Mouse (Mus musculus): ENCODE measurements around the gene Tiparp. TPM values are rescaled to one million over a fixed set of nuclear protein-coding genes. Genes with fewer than 3 reads are reported as not detected.

The Tiparp gene
- polyA plus RNA-seq, 1 experiment, result 4.7 TPM

- H3K4me3 ChIP-seq (replicated peaks; ENCODE audit: extremely low read depth, low read depth, low read length), result peak overlapping the region; percentile 84
- no peak for DNase-seq
- TF ChIP-seq CTCF (IDR thresholded peaks at IDR 0.05; ENCODE audit: insufficient read depth, low read length) (no peak), POLR2A (IDR thresholded peaks at IDR 0.05; ENCODE audit: borderline replicate concordance, extremely low read depth, low read depth, low read length) (no peak)
- 17% methylated on average over 3 of the region's 3 CpGs for WGBS
- H3K4me1 ChIP-seq (ENCODE audit: control insufficient read depth, insufficient read depth, low read length), result no peaks in the 10 kb centered on the region; the same call in 1 of the 2 replicates
These were observed 1.0 kb upstream of the Tiparp start for GRCm38 (mm10) chr3:65527196-65527595.

GRCm38 (mm10) chr3:65528614-65529470 lies 632 bp downstream of the Tiparp start:
- under 1% methylated on average over 97 of the region's 97 CpGs for WGBS

GRCm38 (mm10) chr3:65529471-65530215 lies 1.4 kb downstream of the Tiparp start:
- H3K4me3 ChIP-seq (replicated peaks; ENCODE audit: extremely low read depth, low read depth, low read length), result peak overlapping the region; percentile 90

More at GRCm38 (mm10) chr3:65528614-65529470, 632 bp downstream of the Tiparp start:
- peak overlapping the region; percentile 90 for H3K4me3 ChIP-seq (replicated peaks; ENCODE audit: extremely low read depth, low read depth, low read length)
- TF ChIP-seq CTCF (IDR thresholded peaks at IDR 0.05; ENCODE audit: insufficient read depth, low read length) (0 out of 2 replicates have a peak, but pooled peaks have one; percentile 3), POLR2A (IDR thresholded peaks at IDR 0.05; ENCODE audit: borderline replicate concordance, extremely low read depth, low read depth, low read length) (0 out of 2 replicates have a peak, but pooled peaks have one; percentile 5)
- DNase-seq, result peak; percentile 75
- peaks cover 3% of the 10 kb centered on the region; the same call in 1 of the 2 replicates for H3K4me1 ChIP-seq (ENCODE audit: control insufficient read depth, insufficient read depth, low read length)

GRCm38 (mm10) chr3:65533014-65533413 lies 4.8 kb downstream of the Tiparp start:
- no peak for TF ChIP-seq CTCF (IDR thresholded peaks at IDR 0.05; ENCODE audit: insufficient read depth, low read length)
- no peak for TF ChIP-seq POLR2A (IDR thresholded peaks at IDR 0.05; ENCODE audit: borderline replicate concordance, extremely low read depth, low read depth, low read length)
- 61% methylated on average over 2 of the region's 2 CpGs for WGBS
- no peak for DNase-seq
- no peak overlapping the region for H3K4me3 ChIP-seq (replicated peaks; ENCODE audit: extremely low read depth, low read depth, low read length)
- H3K4me1 ChIP-seq (ENCODE audit: control insufficient read depth, insufficient read depth, low read length), result peaks cover 13% of the 10 kb centered on the region

More at GRCm38 (mm10) chr3:65529471-65530215, 1.4 kb downstream of the Tiparp start:
- peaks cover 5% of the 10 kb centered on the region for H3K4me1 ChIP-seq (ENCODE audit: control insufficient read depth, insufficient read depth, low read length)
- TF ChIP-seq CTCF (IDR thresholded peaks at IDR 0.05; ENCODE audit: insufficient read depth, low read length), result no peak
- no peak for TF ChIP-seq POLR2A (IDR thresholded peaks at IDR 0.05; ENCODE audit: borderline replicate concordance, extremely low read depth, low read depth, low read length)
- 1% methylated on average over 19 of the region's 19 CpGs for WGBS
- DNase-seq, result no peak

GRCm38 (mm10) chr3:65533598-65533997 lies 5.4 kb downstream of the Tiparp start:
- no peak for DNase-seq
- 18% methylated on average over 3 of the region's 3 CpGs for WGBS
- peaks cover 13% of the 10 kb centered on the region for H3K4me1 ChIP-seq (ENCODE audit: control insufficient read depth, insufficient read depth, low read length)
- H3K4me3 ChIP-seq (replicated peaks; ENCODE audit: extremely low read depth, low read depth, low read length), result no peak overlapping the region
- TF ChIP-seq POLR2A (IDR thresholded peaks at IDR 0.05; ENCODE audit: borderline replicate concordance, extremely low read depth, low read depth, low read length) (no peak), CTCF (IDR thresholded peaks at IDR 0.05; ENCODE audit: insufficient read depth, low read length) (no peak)

GRCm38 (mm10) chr3:65534488-65534887 lies 6.3 kb downstream of the Tiparp start:
- TF ChIP-seq CTCF (IDR thresholded peaks at IDR 0.05; ENCODE audit: insufficient read depth, low read length), result no peak
- TF ChIP-seq POLR2A (IDR thresholded peaks at IDR 0.05; ENCODE audit: borderline replicate concordance, extremely low read depth, low read depth, low read length), result no peak
- H3K4me3 ChIP-seq (replicated peaks; ENCODE audit: extremely low read depth, low read depth, low read length), result no peak overlapping the region
- peaks cover 13% of the 10 kb centered on the region for H3K4me1 ChIP-seq (ENCODE audit: control insufficient read depth, insufficient read depth, low read length)
- no peak for DNase-seq
- WGBS, result 55% methylated on average over 2 of the region's 2 CpGs

- DNase-seq, result no peak
- TF ChIP-seq CTCF (IDR thresholded peaks at IDR 0.05; ENCODE audit: insufficient read depth, low read length), result no peak
- no peak for TF ChIP-seq POLR2A (IDR thresholded peaks at IDR 0.05; ENCODE audit: borderline replicate concordance, extremely low read depth, low read depth, low read length)
- peaks cover 13% of the 10 kb centered on the region for H3K4me1 ChIP-seq (ENCODE audit: control insufficient read depth, insufficient read depth, low read length)
- H3K4me3 ChIP-seq (replicated peaks; ENCODE audit: extremely low read depth, low read depth, low read length), result no peak overlapping the region
These were observed 7.0 kb downstream of the Tiparp start for GRCm38 (mm10) chr3:65535087-65535761.

GRCm38 (mm10) chr3:65537288-65537687 lies 9.1 kb downstream of the Tiparp start:
- H3K4me3 ChIP-seq (replicated peaks; ENCODE audit: extremely low read depth, low read depth, low read length), result no peak overlapping the region
- DNase-seq, result no peak
- TF ChIP-seq POLR2A (IDR thresholded peaks at IDR 0.05; ENCODE audit: borderline replicate concordance, extremely low read depth, low read depth, low read length) (no peak), CTCF (IDR thresholded peaks at IDR 0.05; ENCODE audit: insufficient read depth, low read length) (no peak)
- WGBS, result 64% methylated on average over 1 of the region's 1 CpGs
- H3K4me1 ChIP-seq (ENCODE audit: control insufficient read depth, insufficient read depth, low read length), result peaks cover 17% of the 10 kb centered on the region

All from lung, adult 2 months (tissue).